Comparison of ENCODE assay signal across 30 mouse cellular contexts in the genomic region with DNA sequence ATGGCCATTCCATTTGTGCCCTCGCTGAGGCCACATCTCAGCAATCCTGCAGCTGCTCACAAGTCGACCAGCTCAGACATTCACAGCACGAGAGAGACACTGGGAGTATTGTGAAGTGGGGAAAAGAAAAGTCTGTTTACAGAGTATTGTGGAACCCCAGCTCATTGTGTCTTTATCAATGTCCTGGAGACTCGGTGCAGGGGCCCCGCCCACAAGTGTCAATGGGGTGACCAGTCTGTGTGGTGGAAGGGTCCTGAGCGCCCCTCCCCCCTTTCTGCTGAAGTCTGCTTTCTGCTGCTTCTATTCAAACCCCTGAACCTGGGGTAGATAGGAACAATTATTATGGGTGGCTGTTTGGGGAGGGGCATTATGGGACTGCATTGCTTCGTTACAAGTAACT. TPM values are rescaled to one million over a fixed set of nuclear protein-coding genes. Genes with fewer than 3 reads are reported as not detected.
A peak's percentile ranks its signal among the peaks of the same experiment; 100 is the strongest.
DNase-seq lines count a peak whose midpoint lies in the region; ATAC-seq and TF ChIP-seq lines count a peak whose summit lies in the region.
"Had no signal": no experiment of that assay in that cellular context is flagged by ENCODE, and none has a peak within 500 bp of the region (broad histone marks: within the 10 kb centered on the region; RNA-seq: fewer than 3 reads in every experiment).

No protein-coding gene starts in this region.

- WGBS in cerebellum, adult 2 months: 37% methylated on average over 7 of the region's 7 CpGs
- WGBS in stomach, embryonic 16.5 days: 50% methylated on average over 7 of the region's 7 CpGs
- 26% methylated on average over 7 of the region's 7 CpGs for WGBS in stomach, postnatal 0 days

- no peak overlapping the region for H3K9ac ChIP-seq in stomach, embryonic 16.5 days (ENCODE audit: low read length)
- no peak overlapping the region for H3K9ac ChIP-seq in stomach, postnatal 0 days (ENCODE audit: low read length)

- no peak for TF ChIP-seq POLR2A in cerebellum, adult 2 months (IDR thresholded peaks at IDR 0.05; ENCODE audit: borderline replicate concordance, insufficient read depth, low read length)

- ATAC-seq in cerebellum, adult (ENCODE audit: insufficient number of reproducible peaks, low FRiP score, low TSS enrichment): no peak
- ATAC-seq in stomach, embryonic 16.5 days (ENCODE audit: insufficient read depth, low FRiP score): 0 out of 2 replicates have a peak, but pooled peaks have one; percentile 29
- ATAC-seq in stomach, postnatal 0 days (ENCODE audit: low FRiP score, low TSS enrichment): no peak
- ATAC-seq in granulocyte monocyte progenitor cell, adult 5-6 weeks (replicated peaks; ENCODE audit: poor library complexity, severe bottlenecking): no peak
- ATAC-seq: Patski had no signal

- H3K4me3 ChIP-seq in cerebellum, adult 2 months (replicated peaks; ENCODE audit: insufficient read depth, low read depth, low read length): no peak overlapping the region
- H3K4me3 ChIP-seq in layer of hippocampus, adult 2 months: no peak overlapping the region
- H3K4me3 ChIP-seq in stomach, embryonic 16.5 days (replicated peaks; ENCODE audit: low read length): no peak overlapping the region
- H3K4me3 ChIP-seq in stomach, postnatal 0 days (ENCODE audit: low read depth, low read length): no peak overlapping the region
- H3K4me3 ChIP-seq: heart, adult 2 months; left cerebral cortex, adult 2 months; limb, embryonic 10.5 days; myocyte had no signal

- no peaks in the 10 kb centered on the region for H3K36me3 ChIP-seq in stomach, embryonic 16.5 days (ENCODE audit: control insufficient read depth, insufficient read depth, low read length)
- H3K36me3 ChIP-seq in stomach, postnatal 0 days (ENCODE audit: control insufficient read depth, insufficient read depth, low read length): no peaks in the 10 kb centered on the region
- H3K36me3 ChIP-seq: limb, embryonic 10.5 days had no signal

- DNase-seq in cerebellum, adult 2 months: no peak
- no peak for DNase-seq in layer of hippocampus, adult 2 months (ENCODE audit: low spot score in 2 of 2)
- DNase-seq in layer of hippocampus, adult 8-10 months (ENCODE audit: low spot score in 2 of 2): no peak
- DNase-seq in stomach, postnatal 0 days (ENCODE audit: low spot score): no peak
- DNase-seq in adrenal gland, postnatal 25 days: no peak
- DNase-seq: adrenal gland, adult 8-10 months; cerebellum, adult 11-12 months; cerebellum, postnatal 36 days; gastrocnemius, postnatal 14 days; heart, adult 2 months; heart, postnatal 36 days; kidney, adult 9 months; kidney, postnatal 25 days; layer of hippocampus, adult 9-11 months; lung, adult 18-20 months; lung, postnatal 14 days; right cerebral cortex, postnatal 4 days; thymus, postnatal 14 days had no signal

- no peaks in the 10 kb centered on the region for H3K9me3 ChIP-seq in stomach, embryonic 16.5 days (replicated peaks; ENCODE audit: control insufficient read depth, low read length)
- H3K9me3 ChIP-seq in stomach, postnatal 0 days (ENCODE audit: control insufficient read depth, low read length): no peaks in the 10 kb centered on the region
- H3K9me3 ChIP-seq: limb, embryonic 10.5 days had no signal

- no peak for TF ChIP-seq CTCF in cerebellum, adult 2 months (IDR thresholded peaks at IDR 0.05; ENCODE audit: borderline replicate concordance, insufficient read depth, low read depth, low read length)
- no peak for TF ChIP-seq CTCF in layer of hippocampus, adult 2 months (conservative IDR thresholded peaks at IDR 0.05)
- TF ChIP-seq CTCF in stomach, postnatal 0 days (IDR thresholded peaks at IDR 0.05; ENCODE audit: low read depth): no peak

- H3K4me1 ChIP-seq in cerebellum, adult 2 months (ENCODE audit: control insufficient read depth, insufficient read depth, low read length): peaks cover 21% of the 10 kb centered on the region
- H3K4me1 ChIP-seq in stomach, embryonic 16.5 days (ENCODE audit: control insufficient read depth, insufficient read depth, low read length): no peaks in the 10 kb centered on the region
- no peaks in the 10 kb centered on the region for H3K4me1 ChIP-seq in stomach, postnatal 0 days (replicated peaks; ENCODE audit: control insufficient read depth, insufficient read depth)

- no peak overlapping the region for H3K4me2 ChIP-seq in stomach, embryonic 16.5 days (ENCODE audit: low read depth, low read length)
- H3K4me2 ChIP-seq in stomach, postnatal 0 days (replicated peaks; ENCODE audit: low read depth): no peak overlapping the region

- H3K27me3 ChIP-seq in cerebellum, adult 2 months (ENCODE audit: control insufficient read depth, insufficient read depth, low read length): no peaks in the 10 kb centered on the region
- H3K27me3 ChIP-seq in stomach, embryonic 16.5 days (ENCODE audit: control insufficient read depth, insufficient read depth, low read length): no peaks in the 10 kb centered on the region
- no peaks in the 10 kb centered on the region for H3K27me3 ChIP-seq in stomach, postnatal 0 days (ENCODE audit: control insufficient read depth, insufficient read depth, low read length)

- TF ChIP-seq EP300 in stomach, postnatal 0 days (optimal IDR thresholded peaks at IDR 0.05): no peak

- H3K27ac ChIP-seq in cerebellum, adult 2 months (ENCODE audit: insufficient read depth, low read length): peak overlapping the region; percentile 18; the same call in 1 of the 2 replicates
- peak overlapping the region; percentile 51 for H3K27ac ChIP-seq in layer of hippocampus, adult 2 months
- H3K27ac ChIP-seq in stomach, embryonic 16.5 days (ENCODE audit: low read length): no peak overlapping the region
- H3K27ac ChIP-seq in stomach, postnatal 0 days (replicated peaks): no peak overlapping the region
- H3K27ac ChIP-seq: heart, adult 2 months; left cerebral cortex, adult 2 months; limb, embryonic 10.5 days had no signal

RNA-seq across cellular contexts. Expression of a gene that starts 23.4 kb away (rescaled TPM):
- polyA plus RNA-seq in cerebellum, adult 2 months (2012; rRNA removed): 165 and 169 TPM in 2 replicates
- 100 to 1,000 TPM; 156 to 160 TPM for total RNA-seq in layer of hippocampus, adult 2 months (2021)
- total RNA-seq in layer of hippocampus, adult 8-10 months (2022): 100 to 1,000 TPM; 126 to 166 (median 145) TPM
- 1.9 and 2.1 TPM in 2 replicates for polyA plus RNA-seq in stomach, embryonic 16.5 days (2015; fragmentation: Nextera tagmentation; extraction: Ambion mirVana)
- 0.73 and 1.1 TPM in 2 replicates for polyA plus RNA-seq in stomach, postnatal 0 days (2015; fragmentation: Nextera tagmentation; extraction: Ambion mirVana)
- not detected in 2 replicates for total RNA-seq in granulocyte monocyte progenitor cell, adult 5-6 weeks (2014; fragmentation: Nextera tagmentation)
- total RNA-seq in granulocyte monocyte progenitor cell, adult 5-6 weeks (2017): 0.31 TPM in 1 of 2 replicates, not detected in the other
- 0.90 and 2.9 TPM in 2 replicates for total RNA-seq in adrenal gland, postnatal 25 days (2021)
- total RNA-seq: liver, adult 2 months; megakaryocyte, adult 5-6 weeks had no signal
- polyA plus RNA-seq: liver, adult 2 months had no signal

RNA-seq across cellular contexts. Expression of a gene that starts 25.9 kb away (rescaled TPM):
- polyA plus RNA-seq in cerebellum, adult 2 months (2012; rRNA removed): 91.3 and 95.3 TPM in 2 replicates
- 100 to 1,000 TPM; 106 to 111 TPM for total RNA-seq in layer of hippocampus, adult 2 months (2021)
- 100 to 1,000 TPM in 3 of 4 experiments, 10 to 100 TPM in 1; 98.6 to 109 (median 104) TPM for total RNA-seq in layer of hippocampus, adult 8-10 months (2022)
- 102 TPM in 2 replicates for polyA plus RNA-seq in stomach, embryonic 16.5 days (2015; fragmentation: Nextera tagmentation; extraction: Ambion mirVana)
- 45.0 and 48.4 TPM in 2 replicates for polyA plus RNA-seq in stomach, postnatal 0 days (2015; fragmentation: Nextera tagmentation; extraction: Ambion mirVana)
- total RNA-seq in granulocyte monocyte progenitor cell, adult 5-6 weeks (2014; fragmentation: Nextera tagmentation): 61.4 and 68.4 TPM in 2 replicates
- 127 and 144 TPM in 2 replicates for total RNA-seq in granulocyte monocyte progenitor cell, adult 5-6 weeks (2017)
- 161 and 164 TPM in 2 replicates for total RNA-seq in adrenal gland, postnatal 25 days (2021)

RNA-seq across cellular contexts. Expression of a gene that starts 26.0 kb away (rescaled TPM):
- polyA plus RNA-seq in cerebellum, adult 2 months (2012; rRNA removed): 2.4 and 2.7 TPM in 2 replicates
- total RNA-seq in layer of hippocampus, adult 2 months (2021): 1 to 10 TPM; 8.5 to 9.2 TPM
- 10 to 100 TPM in 1 of 4 experiments, 1 to 10 TPM in 3; 6.5 to 12.3 (median 8.3) TPM for total RNA-seq in layer of hippocampus, adult 8-10 months (2022)
- polyA plus RNA-seq in stomach, embryonic 16.5 days (2015; fragmentation: Nextera tagmentation; extraction: Ambion mirVana): 0.53 and 0.59 TPM in 2 replicates
- 0.07 and 0.19 TPM in 2 replicates for polyA plus RNA-seq in stomach, postnatal 0 days (2015; fragmentation: Nextera tagmentation; extraction: Ambion mirVana)
- not detected in 2 replicates for total RNA-seq in granulocyte monocyte progenitor cell, adult 5-6 weeks (2014; fragmentation: Nextera tagmentation)
- total RNA-seq in granulocyte monocyte progenitor cell, adult 5-6 weeks (2017): not detected in 2 replicates
- total RNA-seq in adrenal gland, postnatal 25 days (2021): 1.3 and 3.7 TPM in 2 replicates
- total RNA-seq: gastrocnemius, postnatal 14 days; heart, postnatal 36 days; megakaryocyte, adult 5-6 weeks had no signal
- polyA plus RNA-seq: heart, embryonic 14.5 days had no signal

RNA-seq across cellular contexts. Expression of a gene that starts 39.2 kb away (rescaled TPM):
- 67.6 and 83.3 TPM in 2 replicates for polyA plus RNA-seq in cerebellum, adult 2 months (2012; rRNA removed)
- 1 to 10 TPM; 2.9 to 3.8 TPM for total RNA-seq in layer of hippocampus, adult 2 months (2021)
- 1 to 10 TPM; 2.2 to 4.2 (median 2.6) TPM for total RNA-seq in layer of hippocampus, adult 8-10 months (2022)
- 6.1 and 6.2 TPM in 2 replicates for polyA plus RNA-seq in stomach, embryonic 16.5 days (2015; fragmentation: Nextera tagmentation; extraction: Ambion mirVana)
- 2.7 and 2.9 TPM in 2 replicates for polyA plus RNA-seq in stomach, postnatal 0 days (2015; fragmentation: Nextera tagmentation; extraction: Ambion mirVana)
- total RNA-seq in granulocyte monocyte progenitor cell, adult 5-6 weeks (2014; fragmentation: Nextera tagmentation): not detected in 2 replicates
- not detected in 2 replicates for total RNA-seq in granulocyte monocyte progenitor cell, adult 5-6 weeks (2017)
- total RNA-seq in adrenal gland, postnatal 25 days (2021): 33.9 and 66.9 TPM in 2 replicates
- total RNA-seq: megakaryocyte, adult 5-6 weeks had no signal

RNA-seq across cellular contexts. Expression of a gene that starts 42.6 kb away (rescaled TPM):
- not detected in 2 replicates for polyA plus RNA-seq in cerebellum, adult 2 months (2012; rRNA removed)
- 1 to 10 TPM; 2.2 to 6.3 TPM for total RNA-seq in layer of hippocampus, adult 2 months (2021)
- total RNA-seq in layer of hippocampus, adult 8-10 months (2022): not detected
- polyA plus RNA-seq in stomach, embryonic 16.5 days (2015; fragmentation: Nextera tagmentation; extraction: Ambion mirVana): not detected in 2 replicates
- not detected in 2 replicates for polyA plus RNA-seq in stomach, postnatal 0 days (2015; fragmentation: Nextera tagmentation; extraction: Ambion mirVana)
- not detected in 2 replicates for total RNA-seq in granulocyte monocyte progenitor cell, adult 5-6 weeks (2014; fragmentation: Nextera tagmentation)
- total RNA-seq in granulocyte monocyte progenitor cell, adult 5-6 weeks (2017): not detected in 2 replicates
- not detected in 2 replicates for total RNA-seq in adrenal gland, postnatal 25 days (2021)
- total RNA-seq: gastrocnemius, postnatal 14 days; heart, postnatal 36 days; liver, adult 2 months; megakaryocyte, adult 5-6 weeks had no signal
- polyA plus RNA-seq: embryonic facial prominence, embryonic 14.5 days; heart, adult 2 months; heart, embryonic 14.5 days; intestine, embryonic 14.5 days; limb, embryonic 10.5 days; liver, adult 2 months; myocyte; Patski had no signal

Comparison
In these comparisons a context has a peak if more than half of its experiments do, and no peak if none do; other contexts are left out.
1. H3K27ac ChIP-seq: peak in cerebellum, adult 2 months (single experiment) and layer of hippocampus, adult 2 months (single experiment); none in stomach, embryonic 16.5 days (single experiment) and stomach, postnatal 0 days (single experiment).
2. RNA of a gene that starts 23.4 kb away (total RNA-seq): 126 to 166 TPM in layer of hippocampus, adult 8-10 months and 156 to 160 TPM in layer of hippocampus, adult 2 months; 0.90 to 2.9 TPM in adrenal gland, postnatal 25 days and 0.31 TPM in granulocyte monocyte progenitor cell, adult 5-6 weeks; every median in the first group is over 10 times any median in the second.